ENCODE assay signal across 22 mouse cellular contexts in genomic region chr11:67633620-67634229, GRCm38 (mm10).
DNase-seq lines count a peak whose midpoint lies in the region; ATAC-seq lines count a peak whose summit lies in the region.
"Had no signal": no experiment of that assay in that cellular context is flagged by ENCODE, and none has a peak within 500 bp of the region (broad histone marks: within the 10 kb centered on the region; RNA-seq: fewer than 3 reads in every experiment).

No protein-coding gene starts in this region.

- H3K27ac ChIP-seq in embryonic facial prominence, embryonic 13.5 days = 0 out of 2 replicates have a peak overlapping the region, but pooled peaks have one; percentile 7
- H3K27ac ChIP-seq in embryonic facial prominence, embryonic 10.5 days (replicated peaks) = no peak overlapping the region
- H3K27ac ChIP-seq in limb, embryonic 15.5 days = no peak overlapping the region
- H3K27ac ChIP-seq: embryonic facial prominence, embryonic 12.5 days; forebrain, embryonic 13.5 days; heart, adult 2 months; heart, embryonic 13.5 days; hindbrain, embryonic 14.5 days; intestine, embryonic 15.5 days had no signal

- no peak for DNase-seq in embryonic facial prominence, embryonic 10.5 days (ENCODE audit: low spot score)
- DNase-seq in Muller cell, postnatal 12 days (ENCODE audit: inconsistent ontology term) = peak; percentile 74
- no peak for DNase-seq in adrenal gland, adult 18-20 months (ENCODE audit: low spot score in 2 of 2)
- no peak for DNase-seq in urinary bladder, postnatal 4 days (ENCODE audit: low spot score in 2 of 2)
- no peak for DNase-seq in left cerebral cortex, adult 11 months (ENCODE audit: low spot score)
- DNase-seq: adrenal gland, adult 8-10 months; adrenal gland, postnatal 36 days; cerebellum, adult 2 months; cerebellum, postnatal 10 days; embryo, embryonic 11 days; gastrocnemius, postnatal 36 days; heart, adult 2 months; heart, postnatal 36 days had no signal

- no peaks in the 10 kb centered on the region for H3K36me3 ChIP-seq in embryonic facial prominence, embryonic 13.5 days
- no peaks in the 10 kb centered on the region for H3K36me3 ChIP-seq in embryonic facial prominence, embryonic 10.5 days (replicated peaks)
- no peaks in the 10 kb centered on the region for H3K36me3 ChIP-seq in limb, embryonic 15.5 days
- H3K36me3 ChIP-seq: embryonic facial prominence, embryonic 12.5 days; heart, embryonic 13.5 days; intestine, embryonic 15.5 days had no signal

- H3K9ac ChIP-seq in embryonic facial prominence, embryonic 13.5 days = no peak overlapping the region
- H3K9ac ChIP-seq in limb, embryonic 15.5 days = no peak overlapping the region
- H3K9ac ChIP-seq: embryonic facial prominence, embryonic 12.5 days; forebrain, embryonic 13.5 days; heart, embryonic 13.5 days; hindbrain, embryonic 14.5 days; intestine, embryonic 15.5 days had no signal

- no peaks in the 10 kb centered on the region for H3K9me3 ChIP-seq in embryonic facial prominence, embryonic 13.5 days
- H3K9me3 ChIP-seq in embryonic facial prominence, embryonic 10.5 days = no peaks in the 10 kb centered on the region
- H3K9me3 ChIP-seq in limb, embryonic 15.5 days = no peaks in the 10 kb centered on the region
- H3K9me3 ChIP-seq: embryonic facial prominence, embryonic 12.5 days; forebrain, embryonic 13.5 days; heart, embryonic 13.5 days; intestine, embryonic 15.5 days had no signal

- 0 out of 2 replicates have a peak, but pooled peaks cover 9% of the 10 kb centered on the region for H3K4me1 ChIP-seq in embryonic facial prominence, embryonic 13.5 days
- peaks cover 11% of the 10 kb centered on the region for H3K4me1 ChIP-seq in embryonic facial prominence, embryonic 10.5 days
- H3K4me1 ChIP-seq in limb, embryonic 15.5 days = peaks cover 5% of the 10 kb centered on the region; the same call in 1 of the 2 replicates
- H3K4me1 ChIP-seq: forebrain, embryonic 13.5 days; intestine, embryonic 15.5 days had no signal

- no peaks in the 10 kb centered on the region for H3K27me3 ChIP-seq in embryonic facial prominence, embryonic 13.5 days
- no peaks in the 10 kb centered on the region for H3K27me3 ChIP-seq in embryonic facial prominence, embryonic 10.5 days (replicated peaks; ENCODE audit: low read depth, poor library complexity, severe bottlenecking)
- H3K27me3 ChIP-seq in limb, embryonic 15.5 days = no peaks in the 10 kb centered on the region
- H3K27me3 ChIP-seq: CH12.LX; embryonic facial prominence, embryonic 12.5 days; forebrain, embryonic 13.5 days; heart, embryonic 13.5 days; intestine, embryonic 15.5 days had no signal

- H3K4me2 ChIP-seq in embryonic facial prominence, embryonic 13.5 days = no peak overlapping the region
- no peak overlapping the region for H3K4me2 ChIP-seq in limb, embryonic 15.5 days
- H3K4me2 ChIP-seq: embryonic facial prominence, embryonic 12.5 days; forebrain, embryonic 13.5 days; heart, embryonic 13.5 days; hindbrain, embryonic 14.5 days; intestine, embryonic 15.5 days had no signal

- no peak overlapping the region for H3K4me3 ChIP-seq in embryonic facial prominence, embryonic 13.5 days
- no peak overlapping the region for H3K4me3 ChIP-seq in embryonic facial prominence, embryonic 10.5 days
- H3K4me3 ChIP-seq in limb, embryonic 15.5 days = no peak overlapping the region
- H3K4me3 ChIP-seq: embryonic facial prominence, embryonic 12.5 days; forebrain, embryonic 13.5 days; heart, adult 2 months; heart, embryonic 13.5 days; intestine, embryonic 15.5 days had no signal

- 44% methylated on average over 3 of the region's 3 CpGs for WGBS in embryonic facial prominence, embryonic 13.5 days
- WGBS in embryonic facial prominence, embryonic 10.5 days = 81% methylated on average over 3 of the region's 3 CpGs
- 30% methylated on average over 3 of the region's 3 CpGs for WGBS in limb, embryonic 15.5 days

- ATAC-seq in embryonic facial prominence, embryonic 13.5 days (ENCODE audit: insufficient number of reproducible peaks, insufficient read depth, low FRiP score, low TSS enrichment, low read depth) = 0 out of 2 replicates have a peak, but pooled peaks have one; percentile 28
- 0 out of 4 replicates have a peak, but pooled peaks have one; percentile 18 to 34 for ATAC-seq in hematopoietic stem cell, adult 5-6 weeks (replicated peaks in 1 of 2; ENCODE audit: insufficient read depth in 1 of 2, low FRiP score in 2 of 2, low TSS enrichment in 1 of 2, low read depth in 1 of 2, poor library complexity in 2 of 2, severe bottlenecking in 2 of 2)
- 0 out of 2 replicates have a peak, but pooled peaks have one; percentile 46 for ATAC-seq in limb, embryonic 15.5 days (ENCODE audit: insufficient number of reproducible peaks, low FRiP score, low TSS enrichment, low read depth)
- ATAC-seq: forebrain, embryonic 13.5 days; intestine, embryonic 15.5 days had no signal
